Mouse (Mus musculus) forebrain, embryonic 16.5 days (tissue): ENCODE results near the gene Rpl7l1. TPM values are rescaled to one million over a fixed set of nuclear protein-coding genes. Genes with fewer than 3 reads are reported as not detected.
"Not testable (repeated sequence)": the region's sequence is repeated elsewhere in the genome, so short reads cannot be mapped to it uniquely, and the experiment has no call there.

Source experiments
- ATAC-seq: fragments of 200-750 bp; cut with Nextera tagmentation; 2 replicates; pipeline ENCODE4 v1.8.0; 2017; ENCODE audit warnings: mild to moderate bottlenecking, moderate library complexity
- H3K27ac ChIP-seq: fragments of 300-500 bp; sonication (generic); 2 replicates; pipeline ENCODE4 v1.5.1; 2014; ENCODE audit warnings: low read length, control low read depth
- H3K27me3 ChIP-seq: fragments of 300-500 bp; sonication (generic); replicated peaks from 2 replicates; pipeline ENCODE4 v1.6.1; 2014; ENCODE audit warnings: low read length; ENCODE audit not compliant: control insufficient read depth, insufficient read depth
- H3K36me3 ChIP-seq: fragments of 300-500 bp; sonication (generic); 2 replicates; pipeline ENCODE4 v1.6.1; 2014; ENCODE audit not compliant: control insufficient read depth, insufficient read depth
- H3K4me1 ChIP-seq: fragments of 300-500 bp; sonication (generic); replicated peaks from 2 replicates; pipeline ENCODE4 v1.6.1; 2014; ENCODE audit warnings: low read length; ENCODE audit not compliant: control insufficient read depth, insufficient read depth
- H3K4me2 ChIP-seq: fragments of 300-500 bp; sonication (generic); 2 replicates; pipeline ENCODE4 v1.6.1; 2014; ENCODE audit warnings: mild to moderate bottlenecking, low read length, control low read depth
- H3K4me3 ChIP-seq: fragments of 300-500 bp; sonication (generic); replicated peaks from 2 replicates; pipeline ENCODE4 v1.5.1; 2014; ENCODE audit warnings: mild to moderate bottlenecking, low read length, control low read depth
- H3K9ac ChIP-seq: fragments of 300-500 bp; sonication (generic); replicated peaks from 2 replicates; pipeline ENCODE4 v1.6.1; 2014; ENCODE audit warnings: low read depth, low read length, control low read depth
- H3K9me3 ChIP-seq: fragments of 300-500 bp; sonication (generic); 2 replicates; pipeline ENCODE4 v1.6.1; 2016; ENCODE audit warnings: low read length; ENCODE audit not compliant: control insufficient read depth
- WGBS: fragments of 180-500 bp; shearing (Covaris S2); extraction: QIAGEN DNeasy Blood & Tissue Kit; methylation state at CpG from one replicate; pipeline ENCODE4 v1.1.7; 2014; 5-methylcytosine and 5-hydroxymethylcytosine counted together
- polyA plus RNA-seq: library from polyadenylated mRNA; unstranded; fragments of >200 nt; fragmentation: Nextera tagmentation; extraction: Ambion mirVana; gene quantifications from 2 replicates; pipeline ENCODE4 v1.2.1, GENCODE M21; 2015

Rpl7l1 gene
- polyA plus RNA-seq, 1 experiment from 2014 or later, result 107 TPM

- Histone ChIP-seq H3K9me3 (no peaks in the 10 kb centered on the region), H3K9ac (peak overlapping the region; percentile 86), H3K4me2 (peak overlapping the region; percentile 95), H3K4me1 (peaks cover 21% of the 10 kb centered on the region), H3K36me3 (peaks cover 11% of the 10 kb centered on the region; the same call in 1 of the 2 replicates), H3K4me3 (peak overlapping the region; percentile 91), H3K27me3 (no peaks in the 10 kb centered on the region), H3K27ac (peak overlapping the region; percentile 79)
- WGBS, result 60% methylated on average over 17 of the region's 17 CpGs
- no peak for ATAC-seq
Measured at GRCm38 (mm10) chr17:46771616-46772015, 10.9 kb downstream of the Rpl7l1 start.

GRCm38 (mm10) chr17:46771025-46771424, 11.4 kb downstream of the Rpl7l1 start:
- Histone ChIP-seq H3K4me3 (no peak overlapping the region), H3K36me3 (peaks cover 7% of the 10 kb centered on the region; the same call in 1 of the 2 replicates), H3K4me1 (peaks cover 21% of the 10 kb centered on the region), H3K27ac (no peak overlapping the region), H3K9ac (no peak overlapping the region), H3K4me2 (no peak overlapping the region), H3K27me3 (no peaks in the 10 kb centered on the region), H3K9me3 (no peaks in the 10 kb centered on the region)
- WGBS, result 79% methylated on average over 4 of the region's 4 CpGs
- ATAC-seq, result no peak

GRCm38 (mm10) chr17:46770546-46770945, 11.9 kb downstream of the Rpl7l1 start:
- ATAC-seq, result no peak
- H3K9ac ChIP-seq, result no peak overlapping the region
- no peak overlapping the region for H3K4me2 ChIP-seq
- H3K27ac ChIP-seq, result no peak overlapping the region
- H3K4me3 ChIP-seq, result no peak overlapping the region
- H3K27me3 ChIP-seq, result no peaks in the 10 kb centered on the region
- H3K9me3 ChIP-seq, result no peaks in the 10 kb centered on the region
- peaks cover 21% of the 10 kb centered on the region for H3K4me1 ChIP-seq
- 90% methylated on average over 11 of the region's 11 CpGs for WGBS
- H3K36me3 ChIP-seq, result peaks cover 3% of the 10 kb centered on the region; the same call in 1 of the 2 replicates

- Histone ChIP-seq H3K27ac (no peak overlapping the region), H3K4me2 (no peak overlapping the region), H3K36me3 (no peaks in the 10 kb centered on the region), H3K9ac (no peak overlapping the region), H3K4me3 (no peak overlapping the region), H3K9me3 (no peaks in the 10 kb centered on the region), H3K27me3 (no peaks in the 10 kb centered on the region), H3K4me1 (peaks cover 8% of the 10 kb centered on the region)
- WGBS, result 56% methylated on average over 8 of the region's 8 CpGs
- ATAC-seq, result no peak
Measured at GRCm38 (mm10) chr17:46767868-46768267, 14.6 kb downstream of the Rpl7l1 start.

GRCm38 (mm10) chr17:46764916-46765315, 17.6 kb downstream of the Rpl7l1 start:
- ATAC-seq, H3K9ac ChIP-seq: not testable (repeated sequence)
- 52% methylated on average over 8 of the region's 9 CpGs for WGBS

GRCm38 (mm10) chr17:46763544-46763943, 18.9 kb downstream of the Rpl7l1 start, which contains the start of gene Ptcra:
TSS of gene Ptcra (minus strand) at chr17:46763712.
- Histone ChIP-seq H3K9me3 (no peaks in the 10 kb centered on the region), H3K4me3 (no peak within 1 kb of the TSS), H3K4me2 (no peak within 1 kb of the TSS), H3K27me3 (no peaks in the 10 kb centered on the region), H3K9ac (no peak within 1 kb of the TSS), H3K36me3 (no peaks in the 10 kb centered on the region), H3K4me1 (no peaks in the 10 kb centered on the region), H3K27ac (no peak within 1 kb of the TSS)
- 66% methylated on average over 2 of the region's 2 CpGs for WGBS
- ATAC-seq, result no peak

More at GRCm38 (mm10) chr17:46764916-46765315, 17.6 kb downstream of the Rpl7l1 start:
- not testable (repeated sequence) for H3K9me3 ChIP-seq, H3K27ac ChIP-seq, H3K4me1 ChIP-seq, H3K4me2 ChIP-seq, H3K4me3 ChIP-seq, H3K27me3 ChIP-seq, H3K36me3 ChIP-seq

GRCm38 (mm10) chr17:46758753-46759152, 23.7 kb downstream of the Rpl7l1 start:
- 80% methylated on average over 12 of the region's 12 CpGs for WGBS
- no peak for ATAC-seq
- H3K4me1 ChIP-seq, result no peaks in the 10 kb centered on the region

GRCm38 (mm10) chr17:46751794-46752556, 30.5 kb downstream of the Rpl7l1 start, which contains the start of gene Cnpy3:
TSS of gene Cnpy3 (minus strand) at chr17:46752214.
- Histone ChIP-seq H3K36me3 (no peaks in the 10 kb centered on the region), H3K4me1 (peaks cover 17% of the 10 kb centered on the region), H3K9ac (peak within 1 kb of the TSS; percentile 68), H3K4me2 (peak within 1 kb of the TSS; percentile 70), H3K27ac (peak within 1 kb of the TSS; percentile 89), H3K9me3 (no peaks in the 10 kb centered on the region), H3K4me3 (peak within 1 kb of the TSS; percentile 91), H3K27me3 (no peaks in the 10 kb centered on the region)
- WGBS, result 0% methylated on average over 52 of the region's 58 CpGs
- peak; percentile 99 for ATAC-seq

More at GRCm38 (mm10) chr17:46758753-46759152, 23.7 kb downstream of the Rpl7l1 start:
- Histone ChIP-seq H3K4me3 (no peak overlapping the region), H3K36me3 (no peaks in the 10 kb centered on the region), H3K27ac (no peak overlapping the region), H3K27me3 (no peaks in the 10 kb centered on the region), H3K4me2 (no peak overlapping the region), H3K9ac (no peak overlapping the region), H3K9me3 (no peaks in the 10 kb centered on the region)

GRCm38 (mm10) chr17:46751056-46751793, 31.2 kb downstream of the Rpl7l1 start:
- H3K9me3 ChIP-seq, result no peaks in the 10 kb centered on the region
- WGBS, result 30% methylated on average over 16 of the region's 16 CpGs

More at GRCm38 (mm10) chr17:46751056-46751793, 31.2 kb downstream of the Rpl7l1 start:
- ATAC-seq, result no peak
- peak overlapping the region; percentile 70 for H3K4me2 ChIP-seq
- H3K9ac ChIP-seq, result peak overlapping the region; percentile 68
- peak overlapping the region; percentile 89 for H3K27ac ChIP-seq
- H3K27me3 ChIP-seq, result no peaks in the 10 kb centered on the region
- peaks cover 17% of the 10 kb centered on the region for H3K4me1 ChIP-seq
- no peaks in the 10 kb centered on the region for H3K36me3 ChIP-seq
- H3K4me3 ChIP-seq, result peak overlapping the region; percentile 91
